Mouse (Mus musculus) MN1 (cell line): ENCODE results near the gene Arhgef2.
"Not testable (repeated sequence)": the region's sequence is repeated elsewhere in the genome, so short reads cannot be mapped to it uniquely, and the experiment has no call there.

Experiments
- DNase-seq: peaks from one replicate; pipeline ENCODE4 v3.0.0-alpha.2; 2016; ENCODE audit warnings: low spot score

The Arhgef2 gene

GRCm38 (mm10) chr3:88605666-88606065, at the start of gene Arhgef2:
Gene Arhgef2, plus strand, starts transcription at chr3:88605966.
- not testable (repeated sequence) for DNase-seq

GRCm38 (mm10) chr3:88556616-88557015, 49.1 kb upstream of the Arhgef2 start:
- DNase-seq, result no peak

GRCm38 (mm10) chr3:88559596-88559995, 46.2 kb upstream of the Arhgef2 start:
- DNase-seq, result no peak

- DNase-seq, result peak; percentile 75
Measured at GRCm38 (mm10) chr3:88561989-88562388, 43.8 kb upstream of the Arhgef2 start.

GRCm38 (mm10) chr3:88563442-88563841, 42.3 kb upstream of the Arhgef2 start:
- peak; percentile 50 for DNase-seq

GRCm38 (mm10) chr3:88563966-88564365, 41.8 kb upstream of the Arhgef2 start:
- DNase-seq, result peak; percentile 53

GRCm38 (mm10) chr3:88566116-88566515, 39.6 kb upstream of the Arhgef2 start:
- DNase-seq, result no peak

GRCm38 (mm10) chr3:88566536-88567061, 39.2 kb upstream of the Arhgef2 start:
- no peak for DNase-seq

- no peak for DNase-seq
Measured at GRCm38 (mm10) chr3:88567892-88568291, 37.9 kb upstream of the Arhgef2 start.

- DNase-seq, result no peak
Measured at GRCm38 (mm10) chr3:88568615-88569014, 37.2 kb upstream of the Arhgef2 start.

GRCm38 (mm10) chr3:88569093-88569492, 36.7 kb upstream of the Arhgef2 start:
- no peak for DNase-seq

- DNase-seq, result no peak
Measured at GRCm38 (mm10) chr3:88569694-88570093, 36.1 kb upstream of the Arhgef2 start.

GRCm38 (mm10) chr3:88570341-88570740, 35.4 kb upstream of the Arhgef2 start:
- DNase-seq, result no peak

GRCm38 (mm10) chr3:88571856-88572255, 33.9 kb upstream of the Arhgef2 start:
- no peak for DNase-seq

- DNase-seq, result no peak
Measured at GRCm38 (mm10) chr3:88572835-88573234, 32.9 kb upstream of the Arhgef2 start.

GRCm38 (mm10) chr3:88573810-88574209, 32.0 kb upstream of the Arhgef2 start:
- no peak for DNase-seq

- DNase-seq, result no peak
Measured at GRCm38 (mm10) chr3:88575540-88575939, 30.2 kb upstream of the Arhgef2 start, which contains the start of gene Ssr2. Gene Ssr2, plus strand, starts transcription at chr3:88575876.

GRCm38 (mm10) chr3:88577846-88578245, 27.9 kb upstream of the Arhgef2 start:
- not testable (repeated sequence) for DNase-seq

- no peak for DNase-seq
Measured at GRCm38 (mm10) chr3:88578498-88579424, 27.0 kb upstream of the Arhgef2 start.

GRCm38 (mm10) chr3:88579454-88580117, 26.2 kb upstream of the Arhgef2 start:
- peak; percentile 80 for DNase-seq

- DNase-seq, result no peak
Measured at GRCm38 (mm10) chr3:88585769-88586168, 20.0 kb upstream of the Arhgef2 start.

GRCm38 (mm10) chr3:88586640-88587039, 19.1 kb upstream of the Arhgef2 start:
- no peak for DNase-seq

GRCm38 (mm10) chr3:88590246-88590645, 15.5 kb upstream of the Arhgef2 start:
- no peak for DNase-seq
